Mouse (Mus musculus): Measurements from ENCODE around the gene C77080.

C77080 gene

GRCm38 (mm10) chr4:129261196-129261595 is at the start of gene C77080:
Gene C77080, minus strand, starts transcription at chr4:129261404.
- DNase-seq (ENCODE audit: low spot score) = no peak

- no peak for DNase-seq (ENCODE audit: low spot score)
Observed at GRCm38 (mm10) chr4:129307936-129308335, 46.7 kb upstream of the C77080 start.

- DNase-seq (ENCODE audit: low spot score) = peak; percentile 28
Observed at GRCm38 (mm10) chr4:129304306-129304705, 43.1 kb upstream of the C77080 start.

GRCm38 (mm10) chr4:129303816-129304215 is 42.6 kb upstream of the C77080 start:
- no peak for DNase-seq (ENCODE audit: low spot score)

- no peak for DNase-seq (ENCODE audit: low spot score)
Observed at GRCm38 (mm10) chr4:129303401-129303800, 42.2 kb upstream of the C77080 start.

DNA sequence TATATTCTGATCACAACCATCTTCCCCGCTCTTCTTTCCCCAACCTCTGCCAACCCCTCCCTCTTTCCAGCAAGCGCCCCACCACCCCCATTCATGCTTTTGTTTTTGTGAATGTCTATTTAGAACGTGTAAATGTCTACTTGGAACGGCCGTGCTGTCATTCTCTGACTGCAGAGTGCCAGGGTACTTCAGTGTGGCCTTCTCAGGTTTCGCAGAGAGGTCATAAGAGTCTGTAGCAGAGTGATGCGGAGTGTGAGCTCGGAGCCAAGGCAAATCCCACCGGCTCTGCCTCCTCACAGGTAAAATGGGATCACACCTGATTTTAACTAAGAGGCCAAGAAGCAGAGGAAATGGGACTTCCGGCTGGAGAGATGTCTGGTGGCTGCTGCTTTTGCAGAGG is 37.9 kb upstream of the C77080 start:
- DNase-seq (ENCODE audit: low spot score) = no peak

- DNase-seq (ENCODE audit: low spot score) = no peak
Observed at GRCm38 (mm10) chr4:129297724-129298123, 36.5 kb upstream of the C77080 start.

GRCm38 (mm10) chr4:129296066-129296465 is 34.9 kb upstream of the C77080 start:
- DNase-seq (ENCODE audit: low spot score) = no peak

DNA sequence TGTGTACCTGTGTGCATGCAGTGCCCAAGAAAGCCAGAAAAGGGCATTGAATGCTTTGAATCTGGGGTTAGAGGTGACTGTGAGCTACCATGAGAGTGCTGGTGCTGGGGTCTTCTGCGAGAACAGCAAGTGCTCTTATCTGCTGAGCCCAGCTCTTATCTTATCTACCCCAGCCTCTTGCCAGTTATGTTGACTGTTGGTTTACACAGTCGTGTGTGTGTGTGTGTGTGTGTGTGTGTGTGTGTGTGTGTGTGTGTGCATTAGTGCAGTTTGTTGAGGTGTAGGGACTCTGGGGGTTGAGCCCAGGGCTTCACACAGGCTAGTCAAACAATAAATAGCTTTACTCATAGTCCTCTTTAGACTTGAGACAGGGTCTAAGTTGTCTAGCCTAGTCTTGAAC is 34.0 kb upstream of the C77080 start:
- DNase-seq (ENCODE audit: low spot score) = no peak

DNA sequence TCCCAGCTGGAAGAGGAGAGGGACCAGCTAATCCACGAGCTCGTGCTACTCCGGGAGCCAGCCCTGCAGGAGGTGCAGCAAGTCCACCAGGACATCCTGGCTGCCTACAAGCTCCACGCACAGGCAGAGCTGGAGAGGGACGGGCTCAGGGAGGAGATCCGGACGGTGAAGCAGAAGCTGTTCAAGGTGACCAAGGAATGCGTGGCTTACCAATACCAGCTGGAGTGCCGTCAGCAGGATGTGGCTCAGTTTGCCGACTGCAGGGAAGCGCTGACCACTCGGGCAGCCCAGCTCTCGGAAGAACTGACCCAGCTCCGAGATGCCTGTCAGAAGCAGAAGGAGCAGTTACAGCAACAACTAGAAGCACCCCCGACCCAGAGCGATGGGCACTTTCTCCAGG is 32.5 kb upstream of the C77080 start:
- DNase-seq (ENCODE audit: low spot score) = no peak

- DNase-seq (ENCODE audit: low spot score) = no peak
Observed at GRCm38 (mm10) chr4:129292831-129293230, 31.6 kb upstream of the C77080 start.

GRCm38 (mm10) chr4:129289671-129290070 is 28.5 kb upstream of the C77080 start:
- DNase-seq (ENCODE audit: low spot score) = no peak

DNA sequence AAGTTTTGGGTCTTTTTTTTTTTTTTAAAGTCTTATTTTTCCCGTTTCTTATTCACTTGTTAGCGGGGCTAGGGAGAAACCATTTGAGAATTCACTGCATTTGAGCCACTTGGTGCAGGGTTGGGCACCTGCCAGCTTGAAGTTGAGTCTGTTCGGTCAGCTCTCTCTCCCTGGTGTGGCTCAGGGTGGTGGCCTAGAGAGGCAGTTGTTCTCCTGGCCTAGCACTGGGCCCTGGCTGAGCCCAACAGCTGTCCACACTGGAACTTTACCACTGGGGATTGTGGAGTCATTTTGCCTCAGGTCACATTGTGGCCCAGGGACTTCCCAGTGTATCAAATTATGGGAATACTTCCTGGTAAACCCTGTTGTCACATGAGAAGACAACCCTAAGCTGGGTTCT is 26.9 kb upstream of the C77080 start:
- DNase-seq (ENCODE audit: low spot score) = no peak

GRCm38 (mm10) chr4:129287472-129287981 is 26.3 kb upstream of the C77080 start, which contains the start of gene Sync:
Gene Sync, plus strand, starts transcription at chr4:129287617.
- no peak for DNase-seq (ENCODE audit: low spot score)

DNA sequence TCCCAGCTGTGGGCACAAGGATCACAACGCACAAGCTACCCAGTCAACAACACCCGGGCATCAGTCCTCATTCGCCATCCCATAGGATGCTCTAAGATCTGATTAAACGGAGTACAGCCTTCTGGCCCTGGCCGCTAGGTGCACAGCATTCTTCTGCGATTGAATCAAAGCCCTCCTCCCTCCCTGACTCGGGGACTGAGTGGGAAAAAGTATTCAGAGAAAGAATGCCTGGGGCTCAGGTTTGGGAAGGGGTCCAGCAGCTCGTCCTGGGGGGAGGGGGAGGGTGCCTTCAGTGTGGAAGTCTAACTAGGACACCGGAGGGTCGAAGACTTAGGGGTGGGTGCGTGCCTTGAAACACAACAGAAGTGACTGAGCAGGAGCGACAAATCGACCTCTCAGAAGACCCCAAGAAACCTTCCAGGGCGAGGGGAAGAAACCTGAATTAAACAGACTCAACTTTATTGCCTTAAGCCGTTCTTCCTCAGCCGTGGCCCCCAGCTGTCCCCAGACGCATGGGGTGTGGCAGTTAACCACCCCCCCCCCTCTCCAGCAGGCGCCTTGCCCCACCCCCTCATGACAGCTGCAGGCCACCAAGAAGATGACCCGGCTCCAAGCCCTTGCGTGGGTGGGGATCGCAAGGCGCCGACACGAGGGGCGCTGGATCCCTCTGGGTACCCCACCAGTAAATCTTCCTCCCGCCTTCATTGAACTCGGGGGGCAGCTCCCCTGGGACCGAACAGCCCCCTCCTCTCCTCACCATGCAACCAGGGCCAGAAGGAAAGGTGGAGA is 25.7 kb upstream of the C77080 start:
- DNase-seq (ENCODE audit: low spot score) = no peak

GRCm38 (mm10) chr4:129286001-129286682 is 24.9 kb upstream of the C77080 start:
- no peak for DNase-seq (ENCODE audit: low spot score)

DNA sequence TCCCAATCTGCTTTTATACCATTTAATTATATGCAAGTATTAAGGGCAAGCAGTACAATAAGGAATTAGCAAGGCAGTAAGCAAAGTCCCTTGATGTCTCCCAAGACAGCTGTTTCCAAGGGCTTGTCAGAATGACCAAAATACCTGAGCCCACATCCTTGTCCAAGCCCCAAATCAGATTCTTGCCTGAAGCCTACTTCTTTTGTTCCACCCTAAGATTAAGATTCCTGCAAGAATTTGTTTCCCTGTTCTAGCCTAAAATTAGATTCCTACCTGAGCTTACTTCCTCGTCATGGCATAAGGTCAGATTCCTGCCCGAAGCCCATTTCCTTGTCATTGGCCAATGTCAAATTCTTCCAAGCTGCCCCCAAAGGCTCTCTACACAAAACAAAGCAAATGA is 23.5 kb upstream of the C77080 start:
- no peak for DNase-seq (ENCODE audit: low spot score)

DNA sequence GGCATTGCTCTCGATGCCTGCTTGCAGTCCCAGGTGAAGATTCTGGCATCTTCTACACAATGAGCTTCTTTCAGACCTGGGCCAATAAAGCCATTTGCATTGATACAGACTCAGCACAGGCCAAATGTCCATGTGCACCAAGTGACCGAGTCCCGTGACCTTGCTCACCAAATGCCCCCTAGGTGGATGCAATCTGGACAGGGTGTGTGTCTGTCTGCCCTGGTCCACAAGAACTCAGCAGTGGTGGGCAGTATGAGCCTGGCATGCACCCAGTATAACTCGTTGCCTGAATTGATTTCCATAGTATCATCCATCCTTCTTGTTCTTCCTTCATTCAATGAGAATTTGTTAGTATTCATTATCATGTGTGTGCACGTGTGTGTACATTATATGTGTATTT is 22.0 kb upstream of the C77080 start:
- DNase-seq (ENCODE audit: low spot score) = no peak

DNA sequence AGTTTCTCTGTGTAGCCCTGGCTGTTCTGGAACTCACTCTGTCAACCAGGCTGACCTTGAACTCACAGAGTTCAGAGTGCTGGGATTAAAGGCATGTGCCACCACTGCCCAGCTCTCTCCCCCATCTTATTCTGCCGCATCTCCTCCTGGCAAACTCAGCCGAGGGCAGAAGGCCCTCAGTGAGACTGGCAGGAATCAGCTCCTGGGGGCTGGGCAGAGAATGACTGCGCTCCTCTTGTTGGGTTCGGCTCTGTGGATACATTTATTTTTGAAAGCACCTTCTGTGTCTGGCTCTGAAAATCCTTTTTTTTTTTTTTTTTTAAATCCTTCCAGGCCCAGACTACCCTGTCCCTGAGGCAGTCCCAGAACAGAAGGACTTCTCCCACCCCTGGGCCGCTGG is 21.6 kb upstream of the C77080 start:
- DNase-seq (ENCODE audit: low spot score) = no peak

DNA sequence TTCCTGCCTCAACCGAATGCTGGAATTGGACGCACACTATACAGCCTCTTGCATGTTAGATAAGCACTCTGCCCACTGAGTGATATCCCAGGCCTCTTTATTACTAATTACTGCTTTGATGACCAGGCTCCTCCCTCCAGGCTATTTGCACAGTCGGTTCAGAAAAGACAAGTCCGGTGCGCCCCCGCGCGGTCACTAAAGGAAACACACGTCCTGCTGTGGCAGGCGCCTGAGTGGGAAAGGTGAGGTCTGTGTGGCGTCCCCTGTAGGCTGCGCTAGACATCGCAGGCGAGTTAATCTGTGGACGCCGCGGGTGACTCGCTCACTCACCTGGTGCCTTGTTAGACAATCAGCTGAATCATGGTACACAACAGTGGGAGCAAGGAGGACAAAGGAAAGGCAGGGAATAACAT is 15.3 kb upstream of the C77080 start:
- DNase-seq (ENCODE audit: low spot score) = peak; percentile 93

DNA sequence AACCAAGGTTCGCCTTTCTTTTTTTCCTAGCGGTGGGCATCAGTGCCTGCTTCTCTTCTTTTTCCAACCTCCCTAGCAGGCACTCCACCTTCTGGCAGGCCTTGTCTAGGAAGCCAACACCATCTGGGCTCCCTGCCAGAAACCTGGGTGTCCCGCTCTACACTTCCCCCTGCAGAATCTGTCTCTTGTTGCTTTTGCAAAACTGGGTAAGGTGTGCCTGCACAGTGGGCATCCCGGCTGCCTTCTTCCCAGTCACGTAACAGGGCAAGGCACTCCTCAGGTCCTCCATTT is 11.5 kb upstream of the C77080 start:
- no peak for DNase-seq (ENCODE audit: low spot score)

GRCm38 (mm10) chr4:129271991-129272755 is 11.0 kb upstream of the C77080 start:
- DNase-seq (ENCODE audit: low spot score) = no peak

GRCm38 (mm10) chr4:129268698-129269097 is 7.5 kb upstream of the C77080 start:
- DNase-seq (ENCODE audit: low spot score) = no peak
